Comparison of ENCODE assay signal across 7 mouse cellular contexts in genomic region chrX:48124132-48125071, GRCm38 (mm10). TPM values are rescaled to one million over a fixed set of nuclear protein-coding genes. Genes with fewer than 3 reads are reported as not detected.
A peak's percentile ranks its signal among the peaks of the same experiment; 100 is the strongest.
DNase-seq lines count a peak whose midpoint lies in the region; ATAC-seq and TF ChIP-seq lines count a peak whose summit lies in the region.

No protein-coding gene starts in this region.

- no peaks in the 10 kb centered on the region for H3K9me3 ChIP-seq in hindbrain, embryonic 10.5 days

- POLR2A ChIA-PET in Patski (lab: Charles Lee) = no interaction called here

- no peaks in the 10 kb centered on the region for H3K4me1 ChIP-seq in hindbrain, embryonic 10.5 days (replicated peaks)

- peak; percentile 58 for ATAC-seq in Patski

- in situ Hi-C loops in Patski (cut with MboI; ENCODE audit: low pct_unique_long_range_greater_than_20kb) = no loop called here

- peaks cover 11% of the 10 kb centered on the region for H3K27me3 ChIP-seq in Patski
- 0 out of 2 replicates have a peak, but pooled peaks cover 7% of the 10 kb centered on the region for H3K27me3 ChIP-seq in hindbrain, embryonic 10.5 days (ENCODE audit: insufficient read depth, poor library complexity, severe bottlenecking)

- DNase-seq in Patski (ENCODE audit: low read depth, low spot score) = no peak
- peak; percentile 75 for DNase-seq in cerebellum, adult 8-10 months
- DNase-seq in forelimb bud, embryonic 11.5 days (ENCODE audit: low read depth, low spot score) = peak; percentile 61
- DNase-seq in hindbrain, embryonic 10.5 days (ENCODE audit: low spot score) = peak; percentile 60
- DNase-seq in layer of hippocampus, postnatal 14 days (ENCODE audit: low spot score in 2 of 2) = peak; percentile 38 to 49
- DNase-seq in lung, postnatal 14 days = peak; percentile 78
- DNase-seq in right cerebral cortex, adult 2 months (ENCODE audit: low spot score in 2 of 2) = peak; percentile 47 to 51

- no peaks in the 10 kb centered on the region for H3K36me3 ChIP-seq in hindbrain, embryonic 10.5 days

- CTCF ChIA-PET in Patski (lab: Charles Lee) = interaction anchor here (1.2 to 1.6 kb wide), 2 partner anchors 11 to 104 kb away, joined by 3 to 5 read pairs; no protein-coding TSS in a partner anchor

- H3K4me3 ChIP-seq in hindbrain, embryonic 10.5 days = 0 out of 2 replicates have a peak overlapping the region, but pooled peaks have one; percentile 11

- peak; percentile 78 for TF ChIP-seq CTCF in Patski (IDR thresholded peaks at IDR 0.05)

- WGBS in hindbrain, embryonic 10.5 days = 32% methylated on average over 17 of the region's 17 CpGs

- no peak overlapping the region for H3K27ac ChIP-seq in hindbrain, embryonic 10.5 days

RNA-seq across cellular contexts. Expression of gene Xpnpep2, which starts 15.9 kb away (rescaled TPM):
- 0.08 TPM for polyA plus RNA-seq in Patski (2021)
- polyA plus RNA-seq in hindbrain, embryonic 10.5 days (2016; fragmentation: Nextera tagmentation; extraction: Ambion mirVana) = 1.3 and 1.4 TPM in 2 replicates
- total RNA-seq in layer of hippocampus, postnatal 14 days (2021) = under 1 TPM; 0.43 to 0.83 TPM

RNA-seq across cellular contexts. Expression of gene Sash3, which starts 21.8 kb away (rescaled TPM):
- not detected for polyA plus RNA-seq in Patski (2021)
- 1.1 and 1.9 TPM in 2 replicates for polyA plus RNA-seq in hindbrain, embryonic 10.5 days (2016; fragmentation: Nextera tagmentation; extraction: Ambion mirVana)
- total RNA-seq in layer of hippocampus, postnatal 14 days (2021) = 1 to 10 TPM; 1.0 to 1.9 TPM
